Mouse (Mus musculus) megakaryocyte-erythroid progenitor cell, adult 5-6 weeks (primary cell): Measurements from ENCODE around the gene Aen. TPM values are rescaled to one million over a fixed set of nuclear protein-coding genes. Genes with fewer than 3 reads are reported as not detected.

Source experiments
- ATAC-seq: replicated peaks from 2 replicates; pipeline ENCODE4 v1.8.0; 2016; ENCODE audit warnings: mild to moderate bottlenecking, inconsistent platforms; ENCODE audit not compliant: severe bottlenecking, poor library complexity, low FRiP score, low TSS enrichment
- total RNA-seq, 2 experiments: library from RNA; stranded (forward) in 1 of 2; stranded (reverse) in 1 of 2; fragments of 200-1000, 215-1000 nt in 1 of 2; fragments of >200 nt in 1 of 2; fragmentation: Nextera tagmentation in 1 of 2; gene quantifications; 2 replicates each; pipeline ENCODE4 v1.2.3; 2014 to 2017

Gene Aen
- total RNA-seq, 2 experiments from 2014 or later = 77.3 to 81.7 TPM

GRCm38 (mm10) chr7:78887431-78887842 is 8.2 kb upstream of the Aen start:
- no peak for ATAC-seq

DNA sequence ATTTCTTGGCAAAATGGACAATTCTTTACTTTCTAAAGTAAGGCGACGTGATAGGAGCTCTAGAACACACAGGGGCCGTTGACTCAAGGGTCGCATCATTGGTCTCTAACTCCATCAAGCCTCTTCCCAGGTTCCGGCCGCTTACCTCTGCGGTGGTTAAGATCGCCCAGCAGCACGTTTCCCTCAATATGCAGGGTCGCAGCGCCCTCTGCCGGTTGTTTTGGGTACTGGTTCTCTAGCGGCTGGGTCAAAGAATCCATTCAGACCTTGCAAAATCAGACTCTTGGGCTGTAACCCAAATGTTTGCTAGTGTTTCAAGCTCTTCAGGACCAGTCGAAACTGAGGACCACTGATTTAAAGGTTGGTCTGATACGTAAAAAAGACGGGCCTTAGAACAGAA is 5.0 kb upstream of the Aen start:
- peak; percentile 58 for ATAC-seq

- no peak for ATAC-seq
Observed at GRCm38 (mm10) chr7:78893917-78894316, 1.7 kb upstream of the Aen start.

DNA sequence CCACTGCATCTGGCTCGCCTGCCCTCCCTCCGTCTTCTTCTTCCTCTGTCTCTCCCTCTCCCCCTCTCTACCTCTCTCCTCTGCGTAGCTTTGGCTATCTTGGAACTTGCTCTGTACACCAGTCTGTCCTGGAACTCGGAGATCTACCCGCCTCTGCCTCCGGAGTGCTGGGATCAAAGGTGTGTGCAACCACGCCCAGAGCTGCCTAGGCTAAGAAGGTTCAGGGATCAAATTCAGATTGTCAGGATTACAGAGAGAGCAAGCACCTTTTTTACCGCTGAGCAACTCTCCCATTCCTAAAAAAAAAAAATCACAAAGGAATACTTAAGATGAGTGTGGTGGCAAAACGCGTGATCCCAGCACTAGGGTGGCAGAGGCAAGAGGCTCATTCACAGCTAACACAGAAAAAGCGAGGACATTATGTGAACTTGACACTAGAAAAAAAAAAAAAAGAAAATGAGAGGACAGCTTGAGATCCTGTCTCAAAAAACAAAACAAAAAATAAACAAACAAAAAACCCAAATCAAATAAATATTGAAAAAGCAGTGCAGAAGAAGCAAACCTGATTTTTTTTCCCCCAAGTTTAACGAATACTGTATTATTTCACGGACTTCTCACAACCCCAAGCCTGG is 517 bp upstream of the Aen start:
- no peak for ATAC-seq

DNA sequence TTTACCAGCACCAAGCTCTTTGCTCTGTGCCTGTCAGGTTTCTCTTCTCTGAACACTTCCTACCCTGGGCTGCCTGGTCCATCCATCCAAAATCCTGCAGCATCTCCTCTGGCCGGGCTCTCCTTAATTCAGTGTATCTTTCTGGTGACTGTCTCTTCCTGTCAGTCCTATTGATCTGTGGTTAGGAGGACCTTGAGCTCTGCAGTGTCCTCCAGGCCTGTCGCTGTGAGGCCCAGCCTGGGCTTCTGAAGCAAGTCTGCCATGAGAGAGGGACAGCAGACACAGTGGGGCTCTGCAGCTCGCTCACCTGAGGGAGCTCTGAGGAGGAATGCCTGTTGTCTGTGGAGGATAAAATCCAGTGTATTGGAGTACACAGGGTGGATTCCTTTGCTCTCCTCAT is 1.9 kb downstream of the Aen start:
- ATAC-seq = no peak

GRCm38 (mm10) chr7:78903174-78903870 is 7.7 kb downstream of the Aen start:
- ATAC-seq = no peak

DNA sequence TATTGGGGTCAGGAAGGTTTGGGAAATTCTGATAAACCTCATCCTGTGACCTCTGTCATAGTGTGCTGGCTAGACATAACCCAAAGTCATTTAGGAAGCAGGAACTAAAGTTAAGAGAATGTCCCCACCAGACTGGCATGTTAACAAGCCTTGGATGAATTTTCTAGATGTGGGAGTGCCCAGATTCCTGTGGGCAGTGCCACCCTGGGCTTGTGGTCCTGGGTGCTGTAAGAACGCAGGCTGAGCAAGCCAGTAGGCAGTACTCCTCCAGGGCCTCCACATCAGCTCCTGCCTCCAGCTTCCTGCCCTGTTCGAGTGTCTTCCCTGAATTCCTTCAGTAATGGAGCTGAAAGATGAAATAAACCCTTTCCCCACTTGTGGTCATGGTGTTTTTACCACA is 8.5 kb downstream of the Aen start:
- ATAC-seq = no peak

- no peak for ATAC-seq
Observed at GRCm38 (mm10) chr7:78909026-78909425, 13.4 kb downstream of the Aen start.

GRCm38 (mm10) chr7:78910336-78911098 is 14.9 kb downstream of the Aen start:
- ATAC-seq = peak; percentile 17; the same call in 1 of the 2 replicates

DNA sequence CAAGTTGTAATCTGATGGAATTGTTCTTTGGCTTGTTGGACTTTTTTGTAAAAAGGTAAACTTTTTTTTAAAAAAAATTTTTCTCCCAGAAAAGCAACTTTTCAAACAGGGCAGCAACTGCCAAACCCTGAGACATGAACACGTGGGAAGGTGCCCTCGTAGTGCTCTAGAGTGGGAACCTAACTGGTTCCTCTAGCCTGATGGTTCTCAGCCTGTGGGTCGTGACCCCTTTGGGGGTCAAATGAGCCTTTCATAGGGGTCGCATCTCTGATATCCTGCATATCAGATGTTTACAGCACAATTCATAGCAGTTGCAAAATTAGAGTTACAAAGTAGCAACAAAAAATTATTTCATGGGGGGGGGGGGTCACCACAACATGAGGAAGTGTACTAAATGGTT is 15.6 kb downstream of the Aen start:
- no peak for ATAC-seq

DNA sequence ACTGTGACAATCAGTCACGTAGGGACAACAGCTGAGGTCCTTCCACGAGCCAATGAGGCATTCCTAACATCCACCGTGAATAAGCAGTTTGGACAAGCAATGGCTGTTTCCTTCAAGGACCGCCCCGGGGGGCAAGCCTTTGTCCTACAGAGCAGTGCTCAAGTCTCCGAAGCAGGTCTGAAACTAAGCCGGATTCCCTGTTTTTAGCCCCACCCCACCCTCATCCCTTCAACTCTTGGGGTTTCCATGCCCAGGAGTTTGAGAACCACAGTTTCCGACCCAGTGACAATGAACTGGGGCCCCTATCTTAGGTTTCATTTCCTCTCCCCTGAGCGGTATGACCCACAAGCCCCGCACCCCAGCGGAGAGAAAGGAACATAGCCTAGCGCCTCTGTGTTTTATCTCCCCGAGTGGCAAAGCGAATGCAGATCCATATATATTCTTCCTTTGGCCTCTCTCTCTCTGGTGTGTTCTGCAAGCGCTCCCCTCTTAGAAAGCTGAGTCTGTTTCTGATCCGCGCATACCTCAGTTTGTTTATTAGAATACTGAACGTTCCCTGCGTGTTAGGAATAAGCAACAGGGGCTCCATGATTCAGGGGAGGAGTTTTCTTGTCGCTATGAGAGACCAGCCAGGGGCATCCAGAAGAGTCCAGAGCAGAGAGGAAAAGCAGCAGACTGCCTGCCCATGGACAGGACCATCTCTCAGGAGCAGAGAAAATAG is 16.8 kb downstream of the Aen start:
- peak; percentile 22; the same call in 1 of the 2 replicates for ATAC-seq

- ATAC-seq = no peak
Observed at GRCm38 (mm10) chr7:78912974-78913474, 17.4 kb downstream of the Aen start, which contains the start of gene Isg20. Gene Isg20 (plus strand): TSS chr7:78913424.

DNA sequence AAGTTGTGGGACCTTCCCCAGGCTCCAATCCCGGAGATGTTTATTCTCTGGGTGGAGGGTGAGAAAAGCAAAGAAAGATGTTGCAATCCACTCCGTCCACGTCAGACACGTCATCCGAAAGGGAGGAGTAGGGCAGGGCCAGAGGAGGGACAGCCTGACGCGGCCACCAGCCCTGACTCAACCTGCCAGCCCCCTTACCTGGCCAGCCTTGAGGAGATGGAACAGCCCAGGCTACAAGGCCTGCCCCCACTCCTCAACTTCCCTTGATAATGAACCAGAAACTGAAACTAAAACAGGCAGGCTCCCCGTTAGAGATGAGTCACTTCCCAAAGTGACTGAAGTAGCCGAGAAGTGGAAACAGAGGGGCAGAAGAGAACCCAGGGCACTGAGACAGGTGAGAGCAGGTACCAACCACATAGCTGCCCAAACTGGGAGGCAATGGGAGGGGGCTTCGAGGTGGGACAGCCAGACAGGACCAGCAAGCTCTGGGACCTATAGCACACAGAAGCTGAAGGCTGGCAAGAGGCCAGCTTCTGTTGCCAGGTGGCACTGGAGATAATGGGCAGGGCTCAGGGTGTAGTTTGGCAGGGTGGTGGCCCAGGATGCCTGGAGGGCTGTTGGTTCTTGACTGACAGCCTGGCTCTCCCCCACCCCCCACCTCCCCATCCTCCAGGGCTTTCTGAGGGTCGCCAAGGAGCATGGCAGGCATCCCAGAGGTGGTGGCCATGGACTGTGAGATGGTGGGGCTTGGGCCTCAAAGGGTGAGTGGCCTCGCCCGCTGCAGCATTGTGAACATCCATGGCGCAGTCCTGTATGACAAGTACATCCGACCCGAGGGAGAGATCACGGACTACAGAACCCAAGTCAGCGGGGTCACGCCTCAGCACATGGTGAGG is 18.2 kb downstream of the Aen start:
- ATAC-seq = peak; percentile 69

GRCm38 (mm10) chr7:78914545-78914845 is 18.8 kb downstream of the Aen start:
- no peak for ATAC-seq

DNA sequence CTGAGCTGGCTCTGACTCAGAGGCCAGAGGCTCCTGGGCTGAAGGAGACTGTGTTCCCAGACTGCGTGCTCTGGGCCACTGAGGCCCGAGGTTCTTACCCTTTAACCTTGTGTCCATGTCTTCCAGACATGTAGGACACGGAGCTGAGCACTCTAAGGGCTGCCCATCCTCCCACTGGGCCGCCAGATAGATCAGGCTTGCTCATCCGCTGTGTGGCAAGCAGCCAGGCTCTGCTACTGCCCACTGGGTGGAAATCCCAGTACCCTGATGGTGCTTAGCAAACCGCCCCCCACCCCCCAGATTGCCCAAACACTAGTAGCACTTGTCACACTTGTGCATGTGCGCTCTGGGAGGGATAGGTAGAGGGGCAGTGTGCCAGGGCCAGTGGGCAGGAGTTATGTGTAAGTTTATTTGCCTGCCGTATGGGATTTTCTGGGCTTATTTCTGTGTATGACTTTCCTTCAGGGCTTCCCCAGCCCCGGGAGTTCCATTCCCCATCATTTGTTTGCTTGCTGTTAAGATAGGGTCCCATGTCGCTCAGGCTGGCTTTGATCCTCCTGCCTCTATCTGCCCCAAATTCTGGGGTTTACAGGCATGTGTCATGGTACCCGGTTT is 19.3 kb downstream of the Aen start:
- ATAC-seq = no peak

GRCm38 (mm10) chr7:78918686-78919085 is 23.0 kb downstream of the Aen start:
- ATAC-seq = no peak

DNA sequence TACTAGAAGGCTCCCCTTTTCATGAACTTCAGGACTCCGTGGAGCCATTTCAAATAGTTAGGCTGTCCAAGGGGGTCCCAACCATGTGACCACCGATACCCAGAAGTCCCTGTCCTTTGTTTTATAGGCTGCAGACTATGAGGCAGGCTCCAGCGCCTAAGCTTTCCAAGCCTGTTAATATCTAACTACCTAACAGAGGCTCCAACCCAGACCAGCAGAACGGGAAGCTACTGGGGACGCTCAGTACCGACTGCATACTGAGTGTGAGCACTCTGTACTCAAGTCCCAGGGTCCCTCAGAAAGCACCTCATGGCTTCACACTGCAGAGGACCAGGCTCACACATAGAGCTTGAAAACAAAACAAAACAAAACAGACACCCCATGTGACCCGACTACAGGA is 26.9 kb downstream of the Aen start:
- no peak for ATAC-seq

GRCm38 (mm10) chr7:78924300-78924699 is 28.6 kb downstream of the Aen start:
- ATAC-seq = peak; percentile 62
